Mouse (Mus musculus): Measurements from ENCODE around the gene Dse. TPM values are rescaled to one million over a fixed set of nuclear protein-coding genes. Genes with fewer than 3 reads are reported as not detected.

Dse gene
- total and polyA plus RNA-seq, 2 experiments from 2014 or later, result 5.6 to 14.1 TPM

- WGBS, result 54% methylated on average over 3 of the region's 3 CpGs
- H3K27me3 ChIP-seq (ENCODE audit: insufficient read depth, low read length), result no peaks in the 10 kb centered on the region
- no peak for DNase-seq
These were observed 90.4 kb downstream of the Dse start for GRCm38 (mm10) chr10:34117131-34117530.

GRCm38 (mm10) chr10:34111964-34112738 lies 95.4 kb downstream of the Dse start:
- no peak overlapping the region for H3K9ac ChIP-seq
- no peak for ATAC-seq
- no peaks in the 10 kb centered on the region for H3K4me1 ChIP-seq (ENCODE audit: insufficient read depth)
- no peak overlapping the region for H3K4me2 ChIP-seq (ENCODE audit: low read depth)
- no peaks in the 10 kb centered on the region for H3K9me3 ChIP-seq (ENCODE audit: low read length)
- no peak overlapping the region for H3K27ac ChIP-seq (ENCODE audit: low read depth, low read length)
- H3K4me3 ChIP-seq (ENCODE audit: low read depth, low read length), result no peak overlapping the region
- H3K36me3 ChIP-seq (ENCODE audit: insufficient read depth), result no peaks in the 10 kb centered on the region
- H3K27me3 ChIP-seq (ENCODE audit: insufficient read depth, low read length), result no peaks in the 10 kb centered on the region
- TF ChIP-seq CTCF (IDR thresholded peaks at IDR 0.05; ENCODE audit: low read depth), result no peak
- whole genome bisulfite sequencing, result 88% methylated on average over 4 of the region's 4 CpGs
- DNase-seq, result no peak

More at GRCm38 (mm10) chr10:34117131-34117530, 90.4 kb downstream of the Dse start:
- Histone ChIP-seq H3K36me3 (ENCODE audit: insufficient read depth) (no peaks in the 10 kb centered on the region), H3K9ac (no peak overlapping the region), H3K4me2 (ENCODE audit: low read depth) (no peak overlapping the region), H3K9me3 (ENCODE audit: low read length) (no peaks in the 10 kb centered on the region), H3K4me1 (ENCODE audit: insufficient read depth) (no peaks in the 10 kb centered on the region), H3K27ac (ENCODE audit: low read depth, low read length) (no peak overlapping the region), H3K4me3 (ENCODE audit: low read depth, low read length) (no peak overlapping the region)
- TF ChIP-seq CTCF (IDR thresholded peaks at IDR 0.05; ENCODE audit: low read depth), result no peak
- no peak for ATAC-seq

GRCm38 (mm10) chr10:34110863-34111465 lies 96.6 kb downstream of the Dse start:
- H3K27ac ChIP-seq (ENCODE audit: low read depth, low read length), result no peak overlapping the region
- WGBS, result 85% methylated on average over 13 of the region's 13 CpGs
- no peak for TF ChIP-seq CTCF (IDR thresholded peaks at IDR 0.05; ENCODE audit: low read depth)
- no peaks in the 10 kb centered on the region for H3K9me3 ChIP-seq (ENCODE audit: low read length)
- H3K4me3 ChIP-seq (ENCODE audit: low read depth, low read length), result no peak overlapping the region
- no peaks in the 10 kb centered on the region for H3K27me3 ChIP-seq (ENCODE audit: insufficient read depth, low read length)
- ATAC-seq (no peak), DNase-seq (no peak)
- no peak overlapping the region for H3K9ac ChIP-seq
- H3K36me3 ChIP-seq (ENCODE audit: insufficient read depth), result no peaks in the 10 kb centered on the region
- H3K4me2 ChIP-seq (ENCODE audit: low read depth), result no peak overlapping the region
- no peaks in the 10 kb centered on the region for H3K4me1 ChIP-seq (ENCODE audit: insufficient read depth)

Other genes with a start within 250 kb of the Dse start
- 146 and 155 TPM in 2 replicates for gene Rwdd1, start 188.1 kb downstream of the Dse start, total RNA-seq (2014; rRNA removed)
- 176 and 195 TPM in 2 replicates for gene Rwdd1, start 188.1 kb downstream of the Dse start, polyA plus RNA-seq (2015; fragmentation: Nextera tagmentation; extraction: Ambion mirVana)
- 0.76 TPM in 1 of 2 replicates, not detected in the other for gene Trappc3l, start 170.1 kb downstream of the Dse start, total RNA-seq (2014; rRNA removed)
- gene Trappc3l, start 170.1 kb downstream of the Dse start, polyA plus RNA-seq (2015; fragmentation: Nextera tagmentation; extraction: Ambion mirVana), result 0.39 TPM in 1 of 2 replicates, not detected in the other
- not detected in 2 replicates for gene Calhm4, start 163.4 kb downstream of the Dse start, total RNA-seq (2014; rRNA removed)
- 0.04 TPM in 1 of 2 replicates, not detected in the other for gene Calhm4, start 163.4 kb downstream of the Dse start, polyA plus RNA-seq (2015; fragmentation: Nextera tagmentation; extraction: Ambion mirVana)
- gene Calhm5, start 111.2 kb downstream of the Dse start, total RNA-seq (2014; rRNA removed), result 0.76 and 1.9 TPM in 2 replicates
- gene Calhm5, start 111.2 kb downstream of the Dse start, polyA plus RNA-seq (2015; fragmentation: Nextera tagmentation; extraction: Ambion mirVana), result 0.42 and 0.79 TPM in 2 replicates
- gene Calhm6, start 79.7 kb downstream of the Dse start, total RNA-seq (2014; rRNA removed), result 0.29 TPM in 1 of 2 replicates, not detected in the other
- gene Calhm6, start 79.7 kb downstream of the Dse start, polyA plus RNA-seq (2015; fragmentation: Nextera tagmentation; extraction: Ambion mirVana), result 0.69 and 0.84 TPM in 2 replicates
- gene Tspyl1, start 74.5 kb upstream of the Dse start, total RNA-seq (2014; rRNA removed), result 107 and 108 TPM in 2 replicates
- gene Tspyl1, start 74.5 kb upstream of the Dse start, polyA plus RNA-seq (2015; fragmentation: Nextera tagmentation; extraction: Ambion mirVana), result 128 and 138 TPM in 2 replicates
- 400 and 473 TPM in 2 replicates for gene Tspyl4, start 89.7 kb upstream of the Dse start, total RNA-seq (2014; rRNA removed)
- gene Tspyl4, start 89.7 kb upstream of the Dse start, polyA plus RNA-seq (2015; fragmentation: Nextera tagmentation; extraction: Ambion mirVana), result 287 and 333 TPM in 2 replicates
- 0.52 TPM in 1 of 2 replicates, not detected in the other for gene Col10a1, start 182.3 kb upstream of the Dse start, total RNA-seq (2014; rRNA removed)
- gene Col10a1, start 182.3 kb upstream of the Dse start, polyA plus RNA-seq (2015; fragmentation: Nextera tagmentation; extraction: Ambion mirVana), result 0.04 and 0.12 TPM in 2 replicates
- 1.0 and 2.0 TPM in 2 replicates for gene Nt5dc1, start 210.8 kb upstream of the Dse start, total RNA-seq (2014; rRNA removed)
- gene Nt5dc1, start 210.8 kb upstream of the Dse start, polyA plus RNA-seq (2015; fragmentation: Nextera tagmentation; extraction: Ambion mirVana), result 1.8 and 2.0 TPM in 2 replicates